Mouse (Mus musculus) testis, adult 2 months (tissue): ENCODE measurements around the gene Cfap161.

Experiments used
- CTCF ChIP-seq: fragments of 200-500 bp; IDR thresholded peaks from 2 replicates; pipeline ENCODE4 v1.5.1; 2012; ENCODE audit warnings: low read depth, mild to moderate bottlenecking, inconsistent platforms, low read length, moderate library complexity; ENCODE audit not compliant: control insufficient read depth, insufficient read depth, insufficient replicate concordance
- POLR2A ChIP-seq: fragments of 200-500 bp; IDR thresholded peaks from 2 replicates; pipeline ENCODE4 v1.6.1; 2012; ENCODE audit warnings: low read depth, mild to moderate bottlenecking, inconsistent platforms, low read length, moderate library complexity; ENCODE audit not compliant: control insufficient read depth

DNA sequence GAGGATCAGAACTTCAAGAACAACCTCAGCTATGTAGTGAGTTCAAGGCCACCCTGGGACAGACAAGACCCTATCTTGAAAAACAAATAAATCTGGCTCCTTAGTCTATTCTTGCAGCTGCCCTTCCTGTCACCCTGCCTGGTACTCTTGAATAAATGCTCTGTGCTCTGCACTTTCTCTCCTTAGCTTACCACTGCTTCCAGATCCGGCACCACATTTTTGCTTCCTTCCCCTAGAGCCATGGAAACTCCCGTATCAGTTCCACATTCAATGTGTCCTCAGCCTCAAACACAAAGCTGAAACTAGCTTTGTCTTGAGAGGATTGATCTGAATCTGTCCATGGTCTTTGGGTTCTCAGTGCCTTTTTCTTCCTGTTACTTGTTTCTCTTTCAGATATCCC lies 70.1 kb downstream of the Cfap161 start:
- no peak for TF ChIP-seq CTCF
- TF ChIP-seq POLR2A = no peak
